Mouse (Mus musculus) thymus, postnatal 0 days (tissue): ENCODE measurements around the gene Scrt2. TPM values are rescaled to one million over a fixed set of nuclear protein-coding genes. Genes with fewer than 3 reads are reported as not detected.
"Not testable (repeated sequence)": the region's sequence is repeated elsewhere in the genome, so short reads cannot be mapped to it uniquely, and the experiment has no call there.

Source experiments
- DNase-seq: peaks from one replicate; pipeline ENCODE4 v3.0.0-alpha.2; 2015; ENCODE audit warnings: low spot score
- polyA plus RNA-seq: library from polyadenylated mRNA; unstranded; fragments of >200 nt; fragmentation: Nextera tagmentation; extraction: Ambion mirVana; gene quantifications from 2 replicates; pipeline ENCODE4 v1.2.1, GENCODE M21; 2015

The Scrt2 gene
- 0.08 TPM in 1 of 2 replicates, not detected in the other for polyA plus RNA-seq

DNA sequence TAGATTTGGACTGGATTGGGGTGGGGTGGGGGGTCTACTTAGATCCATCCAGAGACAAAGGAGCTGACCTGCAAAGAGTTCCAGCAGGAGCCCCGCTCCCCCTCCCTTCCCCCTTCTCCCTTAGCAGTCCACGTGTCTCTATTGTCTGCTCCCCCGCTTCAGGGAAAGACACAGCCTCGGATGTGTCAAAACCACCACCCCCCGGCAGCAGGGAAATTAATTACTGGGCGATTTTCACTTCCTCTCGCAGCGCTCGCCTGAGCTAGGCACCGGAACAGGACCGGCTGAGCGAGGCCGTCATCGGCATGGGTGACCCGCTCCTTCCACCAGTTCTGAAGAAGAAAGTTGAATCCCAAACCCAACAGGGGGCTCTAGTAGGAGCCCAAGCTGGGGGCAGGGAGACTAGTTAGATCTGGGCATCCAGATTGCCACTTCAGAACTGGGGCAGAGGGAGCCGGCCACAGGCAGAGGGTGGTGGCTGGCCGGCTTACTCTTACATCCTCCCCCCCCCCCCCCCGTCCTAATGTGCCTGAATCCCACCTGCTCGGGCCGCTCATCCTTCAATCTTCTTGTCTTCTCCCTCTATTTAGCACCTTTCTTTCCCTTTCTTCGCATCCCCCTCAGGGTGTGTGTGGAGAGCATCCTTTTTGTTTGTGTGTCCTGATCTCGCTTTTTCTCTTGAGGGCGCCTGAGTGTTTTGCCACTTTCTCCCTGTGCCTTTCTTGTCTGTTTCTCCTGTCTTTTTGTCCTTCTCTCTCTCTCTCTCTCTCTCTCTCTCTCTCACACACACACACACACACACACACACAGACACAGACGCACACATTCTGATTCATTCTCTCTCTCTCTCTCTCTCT, at the start of gene Scrt2:
TSS of gene Scrt2 (plus strand) at position 845 of the 857 bp plus-strand sequence.
- no peak for DNase-seq

DNA sequence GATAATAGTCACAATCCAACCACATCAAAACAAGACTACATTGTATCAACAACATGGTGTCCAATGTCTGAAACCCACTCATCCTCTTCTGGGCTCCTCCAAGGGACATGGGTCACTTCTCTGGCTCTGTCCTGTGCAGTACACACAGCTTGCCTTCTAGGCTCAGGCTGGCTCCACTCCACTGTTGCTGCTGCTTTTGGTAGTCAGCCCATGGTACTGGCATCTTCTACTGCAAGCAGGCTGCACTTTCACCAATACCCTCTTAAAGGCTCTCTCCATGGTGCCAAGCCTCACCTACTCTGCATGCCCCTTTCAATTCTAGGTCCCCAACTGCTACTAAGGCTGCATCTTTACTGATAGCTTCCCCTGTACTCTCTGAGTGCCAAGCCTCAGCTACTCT, 41.2 kb upstream of the Scrt2 start:
- DNase-seq: no peak

DNA sequence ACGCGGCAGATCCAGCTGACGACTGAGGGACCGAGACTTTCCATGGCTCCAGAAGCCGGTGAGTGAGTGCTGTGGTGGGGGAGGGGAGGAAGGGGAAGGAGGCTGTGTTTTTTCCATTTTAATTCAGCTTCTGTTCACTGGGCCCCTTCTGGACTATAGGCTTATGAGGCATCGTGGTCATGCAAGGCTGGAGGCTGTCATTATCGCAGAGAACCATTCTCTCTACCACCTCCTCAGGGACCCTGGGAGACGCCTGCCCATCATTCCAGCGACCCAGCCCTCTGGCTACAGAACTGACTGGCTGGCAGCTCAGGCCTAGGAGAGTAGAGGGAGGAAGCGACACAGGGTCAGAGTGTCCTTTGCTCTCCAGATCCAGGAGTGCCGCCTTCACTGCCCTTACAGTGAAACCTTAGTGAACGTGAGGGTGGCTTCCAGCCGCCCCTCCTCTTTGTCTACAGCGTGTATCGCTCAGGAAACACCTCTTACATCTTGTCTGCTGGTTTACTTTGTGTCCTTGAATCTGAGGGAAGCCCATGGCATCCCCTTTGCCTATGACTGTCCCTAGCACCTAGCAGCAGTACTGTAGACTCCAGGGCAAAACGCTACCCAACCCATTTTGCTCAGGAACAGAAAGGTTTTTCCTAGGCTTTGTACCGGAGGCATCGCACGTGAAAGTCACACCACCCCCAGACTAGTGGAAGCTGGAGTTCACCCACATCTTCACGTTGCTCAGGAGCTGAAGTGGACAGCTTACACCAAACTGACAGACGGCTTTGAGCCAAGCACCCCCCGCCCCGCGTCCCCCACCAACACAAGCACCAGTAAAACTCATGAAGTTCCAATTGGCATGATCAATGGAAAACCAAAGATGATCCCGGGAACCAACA, 34.0 kb upstream of the Scrt2 start:
- DNase-seq: no peak

DNA sequence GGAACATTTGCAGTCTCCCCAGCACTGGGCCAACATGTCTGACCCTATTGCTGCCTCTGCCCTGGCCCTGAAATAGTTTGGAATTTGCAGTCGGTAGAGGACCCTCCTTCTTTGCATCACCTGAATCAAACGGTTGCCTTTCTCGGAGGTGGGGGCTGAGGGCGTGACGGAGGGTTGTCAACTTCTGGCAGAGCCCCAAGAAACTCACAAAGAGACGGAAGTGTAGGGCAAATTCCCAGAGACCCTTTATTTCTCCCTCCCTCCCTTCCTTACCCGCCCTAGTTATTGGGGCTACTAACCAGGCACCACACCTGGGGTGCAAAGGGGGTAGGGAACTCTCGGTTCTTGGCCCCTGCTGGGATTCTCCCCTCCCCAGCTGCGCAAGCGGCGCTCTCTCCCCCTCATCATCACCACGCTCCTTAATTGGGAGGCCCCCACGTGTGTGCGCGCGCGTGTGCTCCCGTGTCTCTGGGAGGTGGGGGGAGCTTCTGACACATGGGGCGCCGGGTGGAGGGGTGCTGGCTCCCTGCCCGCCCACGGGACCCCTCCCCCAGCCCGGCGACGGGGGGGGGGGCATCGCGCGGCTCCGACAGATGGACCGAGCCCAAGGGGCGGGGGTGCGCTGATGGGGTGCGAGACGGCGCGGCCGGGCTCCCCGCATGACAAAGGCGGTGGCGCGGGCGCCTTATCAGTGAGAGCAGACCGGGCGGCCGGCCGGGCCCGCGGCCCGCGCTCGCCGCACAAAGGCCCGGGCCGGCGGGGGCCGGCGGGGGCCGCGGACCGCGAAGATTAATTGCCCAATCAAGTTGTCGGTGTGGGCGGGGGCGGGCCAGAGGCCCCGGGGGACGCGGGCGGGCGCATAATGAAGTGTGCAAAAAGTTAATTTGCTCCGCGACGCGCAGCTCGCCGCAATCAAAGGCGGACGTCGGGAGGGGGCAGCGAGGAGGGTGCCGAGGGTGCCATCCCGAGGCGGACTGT, 33.0 kb upstream of the Scrt2 start:
- no peak for DNase-seq

DNA sequence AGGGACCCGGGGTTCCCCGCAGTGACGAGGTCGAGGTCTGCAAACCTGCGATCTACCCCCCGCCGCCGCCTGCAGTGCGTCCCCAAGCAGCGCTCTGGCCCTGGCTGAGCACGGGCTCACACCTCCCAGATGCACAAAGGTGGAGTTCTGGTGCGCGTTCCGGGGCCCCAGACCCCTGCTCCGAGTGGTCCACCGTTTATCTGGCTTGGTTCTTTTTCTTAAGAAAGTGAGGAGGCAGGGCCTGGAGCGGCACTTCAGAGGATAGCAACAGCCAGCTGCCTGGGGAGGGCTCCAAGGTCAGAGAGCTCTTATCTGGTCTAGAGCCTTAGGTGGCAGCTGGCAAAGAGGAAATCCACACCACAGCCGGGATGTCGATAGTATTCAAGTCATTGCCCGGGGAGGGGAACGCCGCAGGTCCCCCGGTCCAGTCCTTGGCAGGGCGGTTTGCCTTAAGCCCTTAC, 32.3 kb upstream of the Scrt2 start:
- no peak for DNase-seq

DNA sequence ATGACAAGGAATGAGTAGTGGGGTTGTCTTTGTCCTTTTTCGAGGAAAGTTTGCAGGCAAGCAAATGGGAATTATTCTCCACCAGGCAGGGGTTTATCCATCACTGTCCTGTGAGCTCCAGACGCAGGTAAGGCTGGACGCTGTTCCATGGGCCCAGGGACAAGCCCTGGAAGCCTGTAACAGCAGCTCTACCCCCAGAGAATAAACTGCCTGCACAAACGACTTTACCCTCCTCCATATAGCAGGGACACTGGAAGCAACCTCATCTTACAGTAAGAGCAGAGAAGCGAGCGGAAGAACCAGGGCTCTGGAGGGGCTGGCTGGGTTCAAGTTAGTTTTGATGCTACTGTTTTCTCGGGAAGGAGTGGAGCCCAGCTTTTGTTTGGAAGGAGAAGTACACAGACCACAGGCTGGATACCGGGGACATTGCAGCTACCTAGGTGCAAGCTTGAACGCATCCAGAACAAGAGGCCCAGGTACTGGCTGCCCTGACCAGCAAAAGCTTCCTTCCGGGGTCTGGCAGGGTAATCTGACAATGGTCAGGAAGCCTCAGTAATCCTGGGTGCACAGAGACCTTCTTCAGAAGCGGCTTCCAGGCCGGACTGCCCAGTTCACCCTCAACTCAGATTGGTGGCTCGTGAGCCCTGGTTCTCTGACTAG, 31.6 kb upstream of the Scrt2 start:
- no peak for DNase-seq

DNA sequence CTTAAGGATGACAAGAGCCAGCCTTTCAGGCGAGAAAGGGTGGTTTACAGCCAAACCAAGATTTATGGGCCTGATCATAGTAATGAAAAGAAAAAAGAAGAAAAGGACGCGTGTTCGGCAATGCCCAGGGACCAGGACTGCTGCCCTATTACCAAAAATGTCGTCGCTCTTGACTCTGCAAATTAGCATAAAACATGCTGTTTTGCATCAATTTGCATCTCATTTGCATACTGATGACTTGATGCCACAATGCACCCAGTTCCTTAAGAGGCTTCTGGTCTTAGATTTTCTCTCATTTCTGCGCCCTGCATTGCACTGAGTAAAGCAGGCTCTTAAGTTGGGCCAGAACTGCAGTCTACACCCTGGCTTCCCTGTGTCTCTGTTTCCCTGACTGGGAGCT, 31.0 kb upstream of the Scrt2 start:
- no peak for DNase-seq

DNA sequence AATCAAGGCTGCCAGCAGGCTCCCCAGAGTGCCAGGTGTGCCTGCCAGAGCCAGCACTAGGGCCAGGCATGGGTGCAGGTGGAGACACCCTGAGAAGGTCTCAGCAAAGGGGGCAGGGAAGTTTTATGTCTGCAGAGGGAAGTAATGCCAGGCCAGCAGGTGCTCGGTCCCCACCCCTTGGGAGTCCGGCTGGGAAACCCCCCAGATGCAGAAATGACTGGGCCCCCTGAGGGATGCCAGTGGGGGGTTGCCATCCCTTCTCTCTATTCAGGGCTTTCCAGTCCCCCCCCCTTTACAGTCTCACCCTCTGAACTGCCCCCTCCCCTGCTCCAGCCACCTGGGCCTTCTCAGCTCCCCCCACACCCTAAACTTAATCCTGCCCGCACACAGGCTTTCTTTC, 29.3 kb upstream of the Scrt2 start:
- no peak for DNase-seq

DNA sequence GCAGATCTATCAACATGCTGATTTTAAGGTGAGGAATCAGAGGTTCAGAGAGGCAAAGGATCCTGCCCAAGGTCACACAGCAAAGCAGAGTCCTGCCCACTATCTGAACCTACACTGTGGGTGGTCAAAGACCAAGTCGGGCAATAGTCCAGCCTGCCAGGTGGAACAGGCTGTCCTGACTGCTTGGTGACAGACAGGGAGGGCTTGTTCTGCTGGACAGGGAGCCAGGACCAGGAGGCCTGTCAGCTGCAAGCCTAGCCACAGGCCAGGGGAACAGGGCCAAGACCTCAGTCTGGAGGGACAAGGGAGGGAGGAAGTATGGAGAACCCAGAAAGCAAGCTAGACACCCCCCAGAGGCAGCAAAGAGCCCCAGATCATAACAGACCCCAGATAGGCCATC, 25.9 kb upstream of the Scrt2 start:
- DNase-seq: no peak

DNA sequence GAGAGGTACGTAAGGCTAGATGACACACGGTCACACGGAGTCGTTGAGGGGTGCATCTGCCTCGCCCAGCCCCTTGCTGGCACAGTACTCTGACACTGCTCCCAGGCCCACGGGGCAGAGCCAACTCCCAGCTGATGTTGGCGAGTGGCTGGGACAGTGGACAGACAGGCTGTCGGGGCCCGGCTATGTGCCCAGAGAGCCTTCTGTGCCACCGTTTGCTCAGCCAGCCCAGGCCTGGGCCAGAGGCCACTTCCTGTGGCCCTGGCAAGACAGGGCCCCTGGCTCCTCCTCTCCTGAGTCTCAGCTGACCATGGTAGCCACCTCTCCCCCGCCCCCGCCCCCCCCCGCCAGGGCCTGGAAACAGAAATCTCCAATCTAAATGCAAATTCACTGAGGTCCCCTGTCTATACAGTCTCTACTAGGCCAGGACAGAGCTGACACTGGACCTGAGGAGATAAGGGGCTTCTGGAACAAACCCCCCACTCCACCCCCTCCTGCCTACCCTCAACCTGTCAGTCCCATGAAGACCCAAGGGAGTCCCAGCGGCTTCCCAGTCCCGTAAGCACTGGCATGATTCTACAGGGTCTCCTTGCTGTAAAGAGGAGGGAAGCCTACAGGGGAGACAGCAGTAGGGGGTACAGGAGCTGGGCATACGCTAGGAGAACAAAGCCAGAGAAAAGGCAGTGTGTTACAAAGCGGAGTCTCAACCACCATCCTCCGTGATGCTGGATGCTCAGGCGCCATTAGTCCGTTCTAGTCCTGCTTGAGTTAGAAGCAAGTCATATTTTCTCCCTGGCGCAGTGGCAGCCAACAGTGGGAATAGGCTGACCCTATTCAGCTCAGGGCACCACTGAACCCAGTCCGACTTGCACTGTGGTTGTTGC, 24.7 kb upstream of the Scrt2 start:
- DNase-seq: no peak

DNA sequence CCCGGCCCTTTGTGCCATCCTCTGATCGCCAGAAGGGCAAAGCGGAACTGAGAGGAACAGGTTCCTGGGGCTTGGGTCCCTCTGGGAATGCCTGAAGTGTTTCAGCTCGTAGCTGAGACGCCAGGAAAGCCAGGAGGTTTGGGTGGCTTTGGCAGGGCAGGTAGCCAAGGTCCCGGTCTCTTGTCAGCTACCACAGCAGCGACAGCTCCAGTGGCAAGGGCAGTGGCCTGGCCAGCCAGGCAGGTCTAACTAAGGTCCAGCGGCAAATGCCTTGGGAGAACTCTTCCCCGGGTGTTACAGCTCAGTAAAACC, 24.1 kb upstream of the Scrt2 start:
- no peak for DNase-seq

DNA sequence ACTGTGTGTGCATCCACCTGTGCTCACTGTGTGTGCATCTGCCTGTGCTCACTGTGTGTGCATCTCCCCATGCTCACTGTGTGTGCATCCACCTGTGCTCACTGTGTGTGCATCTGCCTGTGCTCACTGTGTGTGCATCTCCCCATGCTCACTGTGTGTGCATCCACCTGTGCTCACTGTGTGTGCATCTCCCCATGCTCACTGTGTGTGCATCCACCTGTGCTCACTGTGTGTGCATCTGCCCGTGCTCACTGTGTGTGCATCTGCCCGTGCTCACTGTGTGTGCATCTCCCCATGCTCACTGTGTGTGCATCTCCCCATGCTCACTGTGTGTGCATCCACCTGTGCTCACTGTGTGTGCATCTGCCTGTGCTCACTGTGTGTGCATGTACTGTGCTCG, 18.5 kb upstream of the Scrt2 start:
- DNase-seq: not testable (repeated sequence)

DNA sequence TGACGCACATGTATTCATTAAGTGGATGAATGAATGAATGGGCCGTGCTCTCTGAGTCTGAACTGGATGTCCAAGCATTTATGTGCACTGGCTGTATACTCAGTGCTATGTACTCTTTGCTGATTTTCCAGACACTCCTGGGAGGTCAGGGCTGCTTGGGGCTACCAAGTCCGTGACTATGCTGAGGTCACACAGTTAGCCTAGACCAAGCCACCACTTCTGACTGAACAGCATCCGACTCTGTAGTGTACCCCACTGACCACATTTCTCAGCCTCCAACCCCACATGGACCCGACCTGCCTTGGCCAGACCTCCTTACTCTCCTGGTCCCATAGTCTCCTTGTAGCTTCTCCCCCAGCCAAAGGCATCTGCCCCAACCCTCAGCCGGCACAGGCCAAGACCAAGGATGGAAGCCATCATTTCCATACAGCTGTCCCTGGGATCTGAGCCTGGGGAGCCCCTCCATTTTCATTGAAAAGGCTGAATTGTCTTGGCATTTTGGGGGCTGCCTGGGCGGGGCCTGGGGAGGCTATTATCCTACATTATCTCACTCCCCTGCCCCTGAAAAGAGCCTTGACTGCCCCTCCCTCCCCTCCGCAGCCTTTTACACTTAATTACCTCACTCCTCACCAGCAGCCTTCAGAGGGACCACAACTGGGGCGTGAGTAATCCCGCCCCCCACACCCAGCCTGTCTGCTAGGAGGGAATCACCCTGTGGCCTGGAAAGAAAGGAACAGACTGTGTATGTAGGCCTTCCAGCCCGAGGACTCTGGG, 12.5 kb upstream of the Scrt2 start:
- DNase-seq: no peak

DNA sequence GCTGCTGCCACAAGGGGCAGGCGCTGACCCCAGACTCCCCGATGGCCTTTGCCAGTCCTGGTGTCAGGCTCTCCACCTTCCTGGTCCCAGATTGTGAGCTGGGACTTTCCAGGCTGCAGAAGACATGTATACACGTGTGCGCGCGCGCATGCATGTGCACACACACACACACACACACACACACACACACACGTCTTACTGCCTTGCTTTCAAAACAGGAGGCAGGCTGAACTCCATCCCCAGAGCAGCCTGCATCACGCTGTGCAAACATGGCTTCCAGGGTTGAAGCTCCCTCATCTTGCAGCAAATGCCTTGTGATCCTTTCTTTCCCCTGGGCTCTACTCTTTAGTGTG, 11.9 kb upstream of the Scrt2 start:
- DNase-seq: no peak

DNA sequence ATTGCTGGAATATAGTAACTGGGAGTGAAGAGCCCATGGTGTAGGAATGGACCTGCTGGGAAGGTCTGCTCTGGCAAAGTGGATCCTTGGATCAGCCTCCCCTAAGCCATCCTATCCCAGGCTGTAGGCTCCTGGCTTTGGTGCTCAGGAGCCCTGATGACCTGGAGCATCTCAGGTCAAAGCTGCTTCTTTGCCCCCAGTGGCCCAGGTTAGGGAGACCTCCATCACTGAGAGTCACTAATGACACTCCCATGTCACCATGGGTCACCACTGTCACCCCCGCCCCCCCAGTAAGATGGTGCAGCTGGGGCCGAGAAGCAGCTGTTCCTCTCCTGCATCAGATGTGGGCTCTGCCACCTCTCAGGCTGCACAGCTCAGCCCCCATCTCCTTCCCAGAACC, 11.4 kb upstream of the Scrt2 start:
- DNase-seq: no peak

DNA sequence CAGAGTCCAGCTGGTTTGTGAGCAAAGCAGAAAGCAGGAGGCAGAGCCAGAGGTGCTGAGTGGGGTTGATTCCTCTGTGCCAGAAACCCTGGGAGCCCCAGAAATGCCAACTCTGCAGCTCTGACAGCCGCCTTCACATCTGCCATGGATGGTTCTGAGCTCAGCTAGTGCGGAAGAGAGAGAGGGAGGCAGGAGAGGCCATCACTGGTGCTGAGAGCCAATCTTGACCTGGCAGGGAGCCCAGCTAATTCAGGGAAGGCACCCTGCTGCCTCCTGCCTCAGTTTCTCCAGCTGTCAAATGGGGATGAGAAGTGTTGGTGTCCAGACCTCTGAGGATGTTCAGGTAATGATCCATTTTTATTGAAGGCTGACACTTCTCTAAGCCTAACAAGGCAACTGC, 6.8 kb upstream of the Scrt2 start:
- no peak for DNase-seq

DNA sequence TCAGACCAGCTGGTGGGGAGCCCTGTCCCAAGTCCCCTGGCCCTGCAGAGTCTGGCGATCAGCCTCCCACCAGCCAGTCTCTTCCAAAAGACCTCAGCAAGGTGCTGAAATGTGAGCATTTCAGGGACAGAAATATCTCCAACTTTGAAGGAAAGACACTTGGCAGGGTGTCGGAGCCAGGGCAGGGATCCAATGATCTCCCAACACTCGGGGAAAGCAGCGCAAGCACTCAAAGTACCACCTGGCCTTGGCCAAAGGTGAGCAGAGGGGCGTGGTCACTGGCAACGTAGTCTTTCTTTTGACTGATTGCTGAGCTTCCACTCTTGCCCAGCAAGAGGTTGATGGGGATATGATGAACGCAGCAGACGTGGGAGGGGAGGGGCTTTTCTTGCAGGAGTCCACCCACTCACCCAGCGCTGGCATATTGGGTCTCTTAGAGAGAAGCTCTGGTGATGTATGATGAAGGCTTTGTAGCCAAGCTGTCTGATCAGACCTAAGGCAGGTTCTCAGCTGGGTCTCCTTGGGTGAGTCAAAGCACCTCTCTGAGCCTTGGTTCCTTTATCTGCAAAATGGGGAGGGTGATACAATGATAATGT, 5.9 kb upstream of the Scrt2 start:
- no peak for DNase-seq

DNA sequence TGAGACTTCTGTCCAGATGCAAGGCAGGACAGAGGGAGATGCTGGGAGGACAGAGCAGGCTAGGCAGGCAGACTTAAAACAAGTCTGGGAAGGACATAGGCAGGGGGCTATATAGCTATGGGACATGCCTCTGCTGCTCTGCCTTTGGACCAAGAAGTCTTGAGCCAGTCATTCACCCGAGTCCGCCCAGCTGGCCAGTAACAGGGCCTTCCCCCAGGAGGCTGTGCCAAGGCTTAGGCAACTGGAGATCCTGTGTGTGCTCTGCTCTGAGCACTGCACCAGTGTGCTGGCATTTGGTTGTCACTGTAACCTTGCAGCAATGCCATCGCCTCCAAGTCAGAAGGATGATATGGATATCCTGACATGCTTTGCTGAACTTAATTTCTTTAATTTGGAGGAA, 4.0 kb upstream of the Scrt2 start:
- no peak for DNase-seq
